Mouse (Mus musculus): ENCODE results near the gene Thap2.

Thap2 gene

GRCm38 (mm10) chr10:115355016-115355415 is 29.2 kb downstream of the Thap2 start:
- DNase-seq (ENCODE audit: low read depth, low spot score): no peak

DNA sequence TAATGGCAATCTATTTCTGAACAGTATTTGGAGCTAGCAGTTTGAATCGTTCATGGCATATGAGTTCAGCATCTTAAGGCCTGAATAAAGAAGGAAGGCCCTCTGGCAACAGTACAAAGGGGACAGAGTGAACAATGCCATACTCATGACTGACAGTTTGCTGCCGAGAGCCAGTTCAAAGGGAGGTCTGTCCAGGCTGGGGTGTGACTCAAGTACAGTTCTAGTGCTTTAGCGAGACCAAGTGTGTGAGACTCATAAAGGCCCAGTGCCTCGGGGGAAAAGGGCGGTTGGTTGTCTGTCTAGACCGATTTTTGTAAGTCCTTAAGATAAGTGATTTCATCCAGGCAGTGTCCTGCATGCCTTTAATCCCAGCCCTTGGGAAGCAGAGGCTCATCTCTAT is 29.7 kb downstream of the Thap2 start:
- peak; percentile 29 for DNase-seq (ENCODE audit: low read depth, low spot score)

- peak; percentile 78 for DNase-seq (ENCODE audit: low read depth, low spot score)
These were observed 33.3 kb downstream of the Thap2 start for GRCm38 (mm10) chr10:115350810-115351397.

DNA sequence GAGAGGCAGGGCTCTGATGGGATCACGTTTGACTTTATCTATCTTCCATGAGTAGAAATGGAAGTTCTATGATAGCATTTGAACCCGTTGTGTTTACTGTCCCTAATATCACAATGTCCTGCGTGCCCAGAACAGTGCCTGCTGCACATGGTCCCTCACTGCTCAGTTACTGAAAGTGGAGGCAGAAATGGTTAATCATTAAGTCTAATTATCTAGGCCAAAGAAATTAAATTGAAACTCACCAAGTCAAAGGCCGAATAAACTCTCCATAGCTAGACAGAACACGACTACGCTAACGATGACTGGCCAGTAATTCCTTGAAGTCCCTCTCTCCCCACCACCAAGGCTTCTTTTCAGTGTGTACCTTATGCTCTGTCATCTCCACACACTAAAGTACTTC is 34.7 kb downstream of the Thap2 start:
- DNase-seq (ENCODE audit: low read depth, low spot score): no peak

DNA sequence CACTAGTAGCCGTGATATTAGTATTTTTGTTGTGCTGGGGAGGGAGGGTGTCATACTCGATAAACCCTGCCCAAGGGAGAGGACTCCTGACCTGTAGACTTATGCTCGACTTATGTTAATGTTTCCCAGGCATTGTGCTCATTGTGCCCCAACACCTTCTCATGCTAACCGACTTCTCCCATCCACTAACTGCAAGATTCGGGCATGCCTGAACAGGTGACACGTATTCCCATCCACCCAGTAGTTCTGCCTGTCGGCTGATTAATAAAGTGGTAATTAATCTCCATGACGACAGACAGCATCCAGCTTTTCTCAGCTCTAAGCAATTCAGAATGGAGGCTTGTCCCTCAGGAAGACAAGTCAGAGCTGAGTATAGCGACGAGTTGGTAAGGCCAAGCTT is 35.2 kb downstream of the Thap2 start:
- peak; percentile 34 for DNase-seq (ENCODE audit: low read depth, low spot score)

GRCm38 (mm10) chr10:115348131-115348530 is 36.1 kb downstream of the Thap2 start:
- DNase-seq (ENCODE audit: low read depth, low spot score): no peak

DNA sequence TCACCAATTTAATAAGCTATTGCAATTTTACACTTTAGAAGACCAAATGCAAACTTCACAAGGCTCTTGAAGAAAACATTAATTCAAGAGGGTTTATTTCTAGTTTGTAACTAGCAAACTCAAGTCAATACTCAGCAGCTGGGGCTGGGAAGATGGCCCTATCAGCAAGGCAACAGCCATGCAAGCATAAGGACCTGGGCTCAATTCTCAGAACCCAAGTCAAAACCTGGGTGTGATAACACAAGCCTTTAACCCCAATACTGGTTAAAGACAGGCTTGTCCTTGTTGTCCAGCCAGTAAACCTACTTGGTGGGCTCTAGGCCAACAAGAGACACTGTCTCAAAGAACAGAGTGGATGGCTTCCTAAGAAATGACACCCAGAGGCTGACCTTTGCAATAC is 37.8 kb downstream of the Thap2 start:
- DNase-seq (ENCODE audit: low read depth, low spot score): no peak

DNA sequence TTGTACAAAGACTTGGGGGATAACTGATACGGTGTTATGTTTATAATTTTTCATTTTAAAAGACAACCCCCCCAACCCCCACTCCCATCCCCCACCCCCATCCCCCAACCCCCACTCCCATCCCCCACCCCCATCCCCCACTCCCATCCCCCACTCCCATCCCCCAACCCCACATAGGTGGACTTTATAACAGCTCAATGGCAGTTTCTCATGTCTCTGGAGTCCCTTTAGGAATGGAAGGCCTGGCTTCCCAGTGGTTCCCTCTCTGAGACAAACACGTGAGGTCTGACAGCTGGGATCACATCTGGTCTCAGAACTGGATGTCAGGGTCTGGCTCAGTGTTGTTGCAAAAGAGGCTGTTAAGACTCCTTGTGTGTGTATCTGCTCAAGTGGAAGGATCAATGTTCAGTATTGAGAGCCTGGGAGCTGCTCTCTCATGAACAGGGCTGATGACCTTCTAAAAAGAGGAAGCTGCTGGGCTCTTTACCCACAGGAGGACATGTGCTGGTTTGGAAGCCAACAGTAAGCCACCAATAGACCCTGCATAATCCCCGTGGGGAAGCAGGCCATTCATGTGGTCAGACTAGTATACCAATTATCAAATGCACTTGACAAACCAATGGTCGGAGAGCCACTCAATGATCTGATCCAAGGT is 41.3 kb downstream of the Thap2 start:
- DNase-seq (ENCODE audit: low read depth, low spot score): no peak

DNA sequence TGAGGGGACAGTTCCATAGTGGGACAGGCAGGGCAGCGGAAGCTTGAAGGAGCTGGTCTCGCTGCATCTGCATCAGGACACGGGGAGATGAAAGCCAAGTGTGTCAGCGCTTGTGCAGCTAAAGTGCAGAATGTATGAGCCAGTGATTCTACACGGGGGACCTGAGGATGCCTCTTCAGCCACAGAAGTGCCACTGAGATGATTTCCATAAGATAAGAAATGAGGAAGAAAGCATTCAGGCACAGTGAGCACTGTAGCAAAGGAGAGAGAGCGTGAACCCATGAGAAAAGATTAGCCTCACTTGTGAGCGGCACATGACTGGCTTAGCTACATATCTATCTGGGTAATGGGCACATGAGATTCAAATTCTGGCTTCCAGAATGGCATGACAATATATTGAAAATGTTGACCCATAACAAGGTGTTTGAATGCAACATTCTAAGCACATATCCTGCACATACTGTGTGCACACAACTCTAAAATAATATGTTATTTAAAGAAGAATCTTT is 44.4 kb downstream of the Thap2 start:
- no peak for DNase-seq (ENCODE audit: low read depth, low spot score)

DNA sequence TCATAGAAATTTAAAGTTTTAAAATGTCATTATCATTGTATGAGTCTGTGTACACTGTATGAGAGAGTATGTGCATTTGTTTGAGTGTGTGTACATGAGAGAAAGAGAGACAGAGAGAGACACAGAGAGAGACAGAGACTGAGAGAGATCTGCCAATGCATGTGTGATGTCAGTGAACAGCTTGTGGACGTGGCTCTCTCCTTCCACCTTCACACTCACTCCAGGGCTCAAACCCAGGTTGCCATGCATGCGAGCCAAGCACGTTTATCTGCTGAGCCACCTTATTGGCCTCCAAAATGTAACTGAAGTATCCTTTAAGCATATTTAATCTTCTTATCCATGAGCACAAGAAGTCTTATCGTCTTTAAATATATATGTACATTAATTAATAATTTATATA is 47.3 kb downstream of the Thap2 start:
- DNase-seq (ENCODE audit: low read depth, low spot score): no peak

GRCm38 (mm10) chr10:115333528-115333927 is 50.7 kb downstream of the Thap2 start:
- no peak for DNase-seq (ENCODE audit: low read depth, low spot score)

GRCm38 (mm10) chr10:115332997-115333396 is 51.2 kb downstream of the Thap2 start:
- no peak for DNase-seq (ENCODE audit: low read depth, low spot score)

- DNase-seq (ENCODE audit: low read depth, low spot score): no peak
These were observed 51.8 kb downstream of the Thap2 start for GRCm38 (mm10) chr10:115332420-115332952.

DNA sequence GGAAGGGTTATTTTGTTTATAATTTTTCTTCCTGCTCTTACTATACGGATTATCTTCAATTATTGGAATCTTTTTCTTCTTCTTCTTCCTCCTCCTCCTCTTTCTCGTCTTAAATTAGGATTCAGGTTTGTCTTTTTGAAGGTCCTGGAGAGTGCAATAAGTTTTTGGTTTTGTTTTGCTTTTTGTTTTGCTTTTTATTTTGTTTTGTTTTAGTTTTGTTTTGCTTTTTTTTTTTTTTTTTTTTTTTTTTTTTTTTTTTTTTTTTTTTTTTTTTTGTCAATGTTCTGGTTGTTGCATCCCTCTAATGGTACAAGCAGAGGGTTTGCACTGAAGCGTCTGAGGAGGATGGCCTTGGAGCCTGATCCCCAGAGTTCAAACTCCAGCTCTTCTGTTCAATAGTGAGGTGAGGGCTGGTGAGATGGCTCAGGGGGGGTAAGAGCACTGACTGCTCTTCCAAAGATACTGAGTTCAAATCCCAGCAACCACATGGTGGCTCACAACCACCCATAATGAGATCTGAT is 55.2 kb downstream of the Thap2 start:
- no peak for DNase-seq (ENCODE audit: low read depth, low spot score)

DNA sequence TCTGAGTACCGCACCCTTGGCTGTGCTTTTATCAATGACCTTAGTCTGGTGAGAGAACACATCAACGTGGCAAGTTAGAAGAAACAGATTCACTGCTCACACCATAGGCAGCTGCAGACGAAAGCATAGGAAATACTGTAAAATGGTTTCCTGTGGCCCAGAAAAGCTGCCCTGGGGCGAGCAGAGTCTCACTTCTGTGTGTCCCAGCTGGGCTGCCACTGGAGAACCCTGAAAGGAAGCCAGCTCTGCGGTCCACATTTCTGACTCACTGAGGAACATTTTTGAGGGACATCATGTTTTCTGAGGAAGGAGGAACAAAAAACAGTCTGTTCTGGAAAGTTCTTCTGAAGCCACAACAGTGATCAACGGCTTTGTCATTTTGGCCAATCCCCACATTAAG is 55.7 kb downstream of the Thap2 start:
- DNase-seq (ENCODE audit: low read depth, low spot score): no peak

DNA sequence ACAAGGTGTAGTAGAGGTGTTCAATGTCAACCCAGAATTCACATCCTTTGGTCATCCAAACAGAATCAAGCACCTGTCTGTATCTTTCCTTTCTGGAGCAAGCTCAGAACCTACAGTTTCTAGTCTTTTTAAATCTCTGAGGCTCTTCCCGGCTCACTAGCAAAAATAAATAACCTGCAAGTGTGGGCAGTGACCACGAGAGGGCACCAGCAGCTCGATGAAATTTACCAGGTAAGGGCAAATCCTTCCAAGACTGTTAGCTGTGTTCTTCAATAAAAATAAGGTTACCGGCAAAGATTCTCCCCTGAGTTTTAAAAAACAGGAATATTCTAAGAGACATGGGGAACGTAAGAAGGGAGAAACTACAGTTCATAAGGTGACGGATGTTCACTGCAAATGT is 60.9 kb downstream of the Thap2 start:
- DNase-seq (ENCODE audit: low read depth, low spot score): peak; percentile 73

DNA sequence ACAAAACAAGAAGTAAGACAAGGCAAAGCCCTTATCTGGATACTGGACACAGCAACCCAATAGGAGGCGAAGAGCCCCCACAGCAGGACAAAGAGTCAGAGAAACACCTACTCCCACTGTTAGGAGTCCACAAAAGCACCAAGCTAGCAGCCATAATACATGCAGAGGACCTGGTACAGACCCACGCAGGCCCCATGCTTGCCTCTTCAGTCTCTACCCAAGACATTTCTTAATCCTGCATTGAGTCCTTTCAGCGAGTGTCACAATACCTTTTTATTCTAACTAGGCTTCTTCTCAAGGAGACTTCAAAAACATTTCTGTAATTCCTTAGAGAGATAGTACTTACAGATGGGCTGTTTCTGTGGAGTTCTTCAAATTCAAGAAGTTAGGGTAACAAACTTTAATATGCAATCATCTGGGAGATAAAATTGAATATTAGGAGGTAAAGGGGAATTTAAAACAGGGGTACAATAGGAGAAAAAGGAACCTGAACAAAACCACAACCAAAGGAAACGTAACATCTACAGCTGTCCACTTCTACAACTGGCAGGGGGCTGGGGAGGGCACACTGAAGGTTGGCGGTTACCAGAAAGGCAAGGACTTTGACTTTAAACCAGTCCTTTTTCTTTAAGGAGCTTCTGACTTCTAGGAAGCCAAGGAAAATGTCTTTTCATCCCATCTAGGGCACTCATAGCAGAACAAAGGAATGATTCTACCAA is 62.8 kb downstream of the Thap2 start:
- DNase-seq (ENCODE audit: low read depth, low spot score): no peak
